ENCODE assay signal across 22 mouse cellular contexts in the genomic region with DNA sequence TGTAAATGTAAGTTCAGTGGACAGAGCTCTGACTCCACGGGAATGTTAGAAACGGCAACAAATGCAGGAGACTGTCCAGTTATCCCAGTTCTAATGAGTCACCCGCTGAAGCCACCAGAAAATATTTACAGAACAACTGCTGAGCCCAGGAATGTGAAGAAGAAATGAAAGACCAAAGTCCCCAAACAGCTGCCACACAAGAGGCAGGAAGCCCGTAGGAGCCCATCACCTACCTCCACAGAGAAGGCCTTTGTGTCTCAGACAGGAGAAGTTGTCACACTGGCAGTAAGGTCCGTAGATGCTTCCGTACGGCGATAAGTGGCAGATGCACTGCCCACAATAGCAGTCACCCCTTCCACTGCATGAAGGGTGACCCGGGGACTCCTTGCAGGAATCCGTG.
"Had no signal": no experiment of that assay in that cellular context is flagged by ENCODE, and none has a peak within 500 bp of the region (broad histone marks: within the 10 kb centered on the region; RNA-seq: fewer than 3 reads in every experiment).

No protein-coding gene starts in this region.

- H3K9me3 ChIP-seq: kidney, embryonic 15.5 days; limb, embryonic 10.5 days; limb, embryonic 13.5 days; liver, embryonic 13.5 days; neural tube, embryonic 12.5 days; neural tube, embryonic 15.5 days had no signal

- H3K4me1 ChIP-seq: kidney, embryonic 15.5 days; limb, embryonic 10.5 days; limb, embryonic 13.5 days; neural tube, embryonic 12.5 days; neural tube, embryonic 15.5 days had no signal

- DNase-seq: kidney, adult 8-10 months; kidney, postnatal 10 days; kidney, postnatal 36 days; liver; liver, embryonic 13.5 days; lung, adult 2 months; lung, postnatal 36 days; midbrain, embryonic 14.5 days; right cerebral cortex, adult 18-20 months; right cerebral cortex, postnatal 14 days; right cerebral cortex, postnatal 4 days; thymus, adult 2 months; thymus, postnatal 14 days; thymus, postnatal 4 days had no signal

- H3K36me3 ChIP-seq: kidney, embryonic 15.5 days; limb, embryonic 10.5 days; limb, embryonic 13.5 days; liver, embryonic 13.5 days; neural tube, embryonic 12.5 days; neural tube, embryonic 15.5 days had no signal

- ATAC-seq: intestine, postnatal 0 days; lung, postnatal 0 days had no signal

- H3K27me3 ChIP-seq: kidney, embryonic 15.5 days; limb, embryonic 13.5 days; liver, embryonic 13.5 days; neural tube, embryonic 12.5 days; neural tube, embryonic 15.5 days had no signal

- H3K27ac ChIP-seq: kidney, embryonic 15.5 days; limb, embryonic 10.5 days; limb, embryonic 13.5 days; liver, embryonic 13.5 days; neural tube, embryonic 12.5 days; neural tube, embryonic 15.5 days; stomach, postnatal 0 days had no signal

- H3K4me2 ChIP-seq: kidney, embryonic 15.5 days; limb, embryonic 13.5 days; liver, embryonic 13.5 days; neural tube, embryonic 12.5 days; neural tube, embryonic 15.5 days had no signal

- H3K4me3 ChIP-seq: kidney, embryonic 15.5 days; limb, embryonic 10.5 days; limb, embryonic 13.5 days; liver, embryonic 13.5 days; neural tube, embryonic 12.5 days; neural tube, embryonic 15.5 days had no signal
